Mouse (Mus musculus): Measurements from ENCODE around the gene Ece2. TPM values are rescaled to one million over a fixed set of nuclear protein-coding genes. Genes with fewer than 3 reads are reported as not detected.
A peak's percentile ranks its signal among the peaks of the same experiment; 100 is the strongest.
"Not testable (repeated sequence)": the region's sequence is repeated elsewhere in the genome, so short reads cannot be mapped to it uniquely, and the experiment has no call there.

The Ece2 gene
- polyA plus RNA-seq, 1 experiment = 0.32 TPM

DNA sequence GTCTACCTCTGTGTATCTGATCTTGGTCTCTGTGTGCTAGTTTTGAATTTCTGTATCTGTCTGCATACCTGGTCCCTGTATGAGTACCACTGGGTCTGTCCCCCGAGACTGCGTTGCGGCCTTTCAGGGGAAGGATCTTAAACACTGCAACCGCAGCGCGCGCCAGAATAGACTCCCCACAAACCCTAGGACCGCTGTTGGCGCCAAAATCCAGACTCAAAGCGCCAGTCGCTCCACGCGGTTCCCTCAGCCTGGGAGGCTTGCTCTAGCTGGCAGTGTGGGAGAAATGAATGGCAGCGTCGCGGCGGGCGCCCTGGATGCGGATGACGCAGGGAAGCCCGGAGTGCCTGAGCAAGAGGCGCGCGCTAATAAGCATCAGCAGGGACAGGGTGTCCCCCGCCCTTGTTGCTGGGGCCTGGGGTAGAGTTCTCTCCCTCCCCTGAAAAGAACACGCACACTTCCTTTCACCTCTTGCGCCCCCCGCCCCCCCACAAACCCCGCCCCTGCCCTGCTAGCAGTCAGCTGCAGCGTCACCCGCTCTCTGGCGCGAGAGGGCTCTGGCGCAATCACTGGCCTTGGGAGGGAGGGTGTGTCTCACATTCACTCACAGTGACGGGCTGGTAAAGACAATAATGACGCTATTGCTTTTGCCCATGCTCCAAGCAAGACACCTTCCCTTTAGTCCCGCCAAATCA, 7.5 kb upstream of the Ece2 start:
- no peak for DNase-seq (ENCODE audit: low read depth)

- no peak for DNase-seq (ENCODE audit: low read depth)
These were observed 6.4 kb upstream of the Ece2 start for GRCm38 (mm10) chr16:20623211-20623610.

GRCm38 (mm10) chr16:20628871-20629391, 697 bp upstream of the Ece2 start:
- DNase-seq (ENCODE audit: low read depth) = no peak

DNA sequence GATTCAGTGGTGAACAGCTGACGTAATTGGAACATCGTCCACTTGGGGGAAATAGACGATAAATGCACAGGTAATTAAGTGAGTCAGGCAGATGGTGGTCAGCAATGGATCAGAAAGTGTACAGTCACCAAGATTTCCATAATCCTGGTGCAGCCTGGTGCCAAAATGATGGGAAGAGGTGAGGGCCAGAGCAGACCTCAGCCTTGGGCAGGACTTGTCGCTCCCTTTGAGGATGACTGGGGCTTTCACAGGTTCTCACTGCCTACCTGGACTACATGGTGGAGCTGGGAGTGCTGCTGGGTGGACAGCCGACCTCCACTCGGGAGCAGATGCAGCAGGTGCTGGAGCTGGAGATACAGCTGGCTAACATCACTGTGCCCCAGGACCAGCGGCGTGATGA, 7.8 kb downstream of the Ece2 start:
- DNase-seq (ENCODE audit: low read depth) = no peak

- no peak for DNase-seq (ENCODE audit: low read depth)
These were observed 8.7 kb downstream of the Ece2 start for GRCm38 (mm10) chr16:20638367-20638766.

GRCm38 (mm10) chr16:20642161-20642560, 12.5 kb downstream of the Ece2 start:
- no peak for DNase-seq (ENCODE audit: low read depth)

GRCm38 (mm10) chr16:20643911-20644310, 14.3 kb downstream of the Ece2 start:
- no peak for DNase-seq (ENCODE audit: low read depth)

GRCm38 (mm10) chr16:20651076-20651946, 21.7 kb downstream of the Ece2 start, which contains the start of gene Psmd2:
Psmd2 (plus strand) TSS chr16:20651652.
- peak; percentile 41 for DNase-seq (ENCODE audit: low read depth)

GRCm38 (mm10) chr16:20651947-20652310, 22.3 kb downstream of the Ece2 start:
- DNase-seq (ENCODE audit: low read depth) = no peak

DNA sequence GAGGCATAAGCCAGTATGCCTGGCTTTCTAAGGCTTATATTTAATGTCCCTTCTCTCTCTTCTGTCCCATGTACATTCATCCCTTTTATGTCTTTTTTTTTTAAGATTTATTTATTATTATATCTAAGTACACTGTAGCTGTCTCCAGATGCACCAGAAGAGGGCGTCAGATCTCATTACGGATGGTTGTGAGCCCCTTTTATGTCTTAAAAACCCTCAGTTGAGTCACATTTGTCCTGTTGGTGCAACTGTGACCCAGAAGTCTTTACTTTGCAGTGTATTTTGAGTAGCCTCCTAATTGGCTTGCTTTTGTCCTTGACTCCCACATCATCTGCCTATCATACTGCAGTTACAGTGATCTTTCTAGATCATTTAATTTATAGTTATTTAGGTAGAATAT, 23.7 kb downstream of the Ece2 start:
- DNase-seq (ENCODE audit: low read depth) = no peak

DNA sequence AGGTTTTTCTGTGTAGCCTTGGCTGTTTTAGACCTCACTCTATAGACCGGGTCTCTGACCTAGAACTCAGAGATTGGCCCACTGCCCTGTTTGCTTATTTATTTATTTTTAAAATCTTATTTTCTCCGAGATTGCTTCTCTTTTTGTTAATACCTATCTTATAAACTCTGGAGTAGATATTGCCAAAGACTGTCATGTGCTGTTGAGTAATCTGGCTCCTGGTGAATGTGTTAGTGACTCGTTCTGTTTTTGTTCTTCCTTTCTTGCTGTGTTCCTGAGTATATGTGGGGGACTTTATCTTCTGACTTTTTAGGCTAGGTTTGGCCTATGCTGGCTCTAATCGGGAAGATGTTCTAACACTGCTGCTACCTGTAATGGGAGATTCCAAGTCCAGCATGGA, 28.0 kb downstream of the Ece2 start:
- no peak for DNase-seq (ENCODE audit: low read depth)

DNA sequence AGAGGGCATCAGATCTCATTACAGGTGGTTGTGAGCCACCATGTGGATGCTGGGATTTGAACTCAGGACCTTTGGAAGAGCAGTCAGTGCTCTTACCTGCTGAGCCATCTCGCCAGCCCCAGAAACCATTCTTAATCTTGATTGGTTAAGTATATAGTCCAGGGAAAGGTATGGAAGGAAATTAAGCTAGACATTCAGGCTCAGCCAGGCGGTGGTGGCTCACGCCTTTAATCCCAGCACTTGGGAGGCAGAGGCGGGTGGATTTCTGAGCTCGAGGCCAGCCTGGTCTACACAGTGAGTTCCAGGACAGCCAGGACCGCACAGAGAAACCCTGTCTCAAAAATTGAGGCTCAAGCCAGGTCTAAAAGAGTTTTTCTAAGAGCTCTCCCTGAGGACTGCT, 38.4 kb downstream of the Ece2 start, which contains the start of gene Eif4g1:
Gene Eif4g1, plus strand, starts transcription at position 301 of the 400 bp plus-strand sequence.
- not testable (repeated sequence) for DNase-seq (ENCODE audit: low read depth)

GRCm38 (mm10) chr16:20670291-20670690, 40.7 kb downstream of the Ece2 start:
- no peak for DNase-seq (ENCODE audit: low read depth)

DNA sequence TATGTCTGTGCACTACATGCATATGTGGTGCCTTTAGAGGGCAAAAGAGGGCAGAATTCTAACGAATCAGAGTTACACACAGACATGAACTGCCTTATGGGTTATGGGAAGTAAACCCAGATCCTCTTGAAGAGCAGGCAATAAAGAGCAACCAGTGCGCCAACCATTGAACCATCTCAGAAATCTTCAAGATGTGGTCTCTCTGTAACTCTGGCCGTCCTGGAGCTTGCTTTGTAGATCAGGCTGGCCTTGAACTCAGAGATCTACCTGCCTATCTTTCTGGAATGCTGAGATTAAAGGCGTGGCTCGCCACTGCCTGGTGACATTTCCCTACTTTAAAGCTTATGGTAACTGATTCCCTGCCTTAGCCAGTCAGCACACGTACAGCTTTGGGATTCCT, 42.3 kb downstream of the Ece2 start:
- DNase-seq (ENCODE audit: low read depth) = no peak

DNA sequence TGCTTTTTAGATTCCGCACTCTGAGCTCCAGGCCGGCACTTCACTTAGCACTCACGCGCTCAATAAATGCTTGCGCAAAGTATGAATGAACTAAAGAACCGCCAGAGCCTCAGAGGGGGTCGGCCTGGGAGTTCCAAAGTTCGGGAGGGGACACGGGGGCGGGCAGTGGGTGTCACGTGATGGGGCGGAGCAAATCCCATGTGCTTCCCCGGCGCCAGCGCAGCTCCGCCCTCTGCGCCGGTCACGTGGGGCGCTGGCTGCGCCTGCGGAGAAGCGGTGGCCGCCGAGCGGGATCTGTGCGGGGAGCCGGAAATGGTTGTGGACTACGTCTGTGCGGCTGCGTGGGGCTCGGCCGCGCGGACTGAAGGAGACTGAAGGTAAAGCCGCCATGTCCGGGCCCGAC, 42.9 kb downstream of the Ece2 start:
- DNase-seq (ENCODE audit: low read depth) = peak; percentile 33

DNA sequence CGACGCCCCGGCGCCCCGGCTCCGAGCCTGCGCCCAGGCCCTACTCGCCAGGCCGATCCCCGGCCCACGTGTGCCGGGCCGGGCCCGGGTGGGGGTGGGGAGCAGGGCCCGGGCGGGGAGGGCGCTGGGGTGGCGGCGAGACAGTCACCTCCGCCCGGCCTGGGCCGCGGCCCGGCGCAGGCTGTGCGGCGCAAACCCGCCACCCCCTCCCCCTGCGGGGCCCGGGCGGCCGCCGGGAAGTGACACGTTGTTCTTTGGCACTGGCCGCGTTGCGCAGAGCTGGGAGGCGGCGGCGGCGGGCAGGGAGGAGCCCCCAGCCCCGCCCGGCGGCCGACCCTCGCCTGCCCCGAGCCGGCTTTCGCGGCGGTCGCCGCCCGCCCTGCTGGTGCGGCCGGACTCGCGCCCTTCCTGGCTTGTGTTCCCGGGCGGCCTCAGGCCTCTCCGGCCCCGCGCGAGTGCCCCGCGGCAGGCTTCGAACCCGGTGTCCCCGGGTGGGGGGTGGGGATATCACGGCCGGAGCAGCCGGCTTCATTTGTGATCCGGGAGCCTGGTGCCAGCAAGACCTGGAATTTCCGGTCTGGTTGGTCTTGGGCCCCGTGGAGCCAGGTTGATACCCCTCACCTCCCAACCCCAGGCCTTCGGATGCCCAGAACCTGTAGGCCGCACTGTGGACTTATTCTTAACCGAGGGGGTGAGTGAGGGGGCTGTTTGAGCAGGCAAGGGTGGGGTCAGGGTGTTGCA, 43.5 kb downstream of the Ece2 start:
- no peak for DNase-seq (ENCODE audit: low read depth)

- no peak for DNase-seq (ENCODE audit: low read depth)
These were observed 44.2 kb downstream of the Ece2 start for GRCm38 (mm10) chr16:20673706-20674303.

DNA sequence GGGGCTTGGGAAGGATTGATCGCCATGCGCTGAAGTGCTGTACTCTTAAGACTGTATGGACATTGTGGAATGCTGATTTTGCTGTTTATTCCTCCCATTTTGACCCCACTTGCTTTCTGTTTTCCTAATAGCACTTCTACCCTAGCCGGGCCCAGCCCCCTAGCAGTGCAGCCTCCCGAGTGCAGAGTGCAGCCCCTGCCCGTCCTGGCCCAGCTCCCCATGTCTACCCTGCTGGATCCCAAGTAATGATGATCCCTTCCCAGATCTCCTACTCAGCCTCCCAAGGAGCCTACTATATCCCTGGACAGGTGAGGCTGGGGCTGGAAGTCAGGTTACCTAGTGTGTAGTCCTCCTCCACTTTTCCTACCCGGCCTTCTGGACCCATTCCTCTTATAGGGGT, 45.6 kb downstream of the Ece2 start:
- no peak for DNase-seq (ENCODE audit: low read depth)

DNA sequence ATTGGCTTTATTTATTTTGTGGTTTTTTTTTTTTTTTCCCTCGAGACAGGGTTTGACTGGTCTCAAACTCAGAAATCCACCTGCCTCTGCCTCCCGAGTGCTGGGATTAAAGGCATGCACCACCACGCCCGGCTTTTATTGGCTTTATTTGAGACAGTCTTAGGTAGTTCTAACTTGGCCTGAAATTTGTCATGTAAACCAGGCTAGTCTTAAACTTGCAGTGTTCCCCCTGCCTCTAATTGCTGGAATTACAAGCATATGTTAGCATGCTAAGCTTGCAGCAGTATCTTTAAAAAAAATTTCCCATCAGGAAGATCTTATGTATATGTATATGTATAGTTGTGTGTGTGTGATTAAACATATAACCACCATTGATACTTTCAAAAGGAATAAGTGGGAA, 47.1 kb downstream of the Ece2 start:
- DNase-seq (ENCODE audit: low read depth) = no peak

- DNase-seq (ENCODE audit: low read depth) = no peak
These were observed 47.8 kb downstream of the Ece2 start for GRCm38 (mm10) chr16:20677380-20677779.

- DNase-seq (ENCODE audit: low read depth) = peak; percentile 56
These were observed 48.5 kb downstream of the Ece2 start for GRCm38 (mm10) chr16:20677974-20678675.

All from gonadal fat pad, adult 2 months (tissue).